Mouse (Mus musculus): ENCODE measurements around the gene Endog.
A peak's percentile ranks its signal among the peaks of the same experiment; 100 is the strongest.

The Endog gene

GRCm38 (mm10) chr2:30211408-30212168 lies 40.3 kb downstream of the Endog start:
- DNase-seq (ENCODE audit: low read depth): no peak

GRCm38 (mm10) chr2:30212169-30212545 lies 40.9 kb downstream of the Endog start:
- DNase-seq (ENCODE audit: low read depth): no peak

GRCm38 (mm10) chr2:30212951-30213350 lies 41.7 kb downstream of the Endog start:
- DNase-seq (ENCODE audit: low read depth): peak; percentile 55

- no peak for DNase-seq (ENCODE audit: low read depth)
Observed at GRCm38 (mm10) chr2:30214745-30215144, 43.5 kb downstream of the Endog start.

- no peak for DNase-seq (ENCODE audit: low read depth)
Observed at GRCm38 (mm10) chr2:30215493-30215892, 44.2 kb downstream of the Endog start.

GRCm38 (mm10) chr2:30216293-30216692 lies 45.0 kb downstream of the Endog start:
- DNase-seq (ENCODE audit: low read depth): no peak

All from 416B (cell line).